Mouse (Mus musculus): ENCODE measurements at regions not wholly inside any gene's neighbourhood (a gene's known extent, or its start where the extent isn't known, plus 50 kb on each side); places are given as distances from the start of the nearest gene placed in this dataset.
"Not testable (repeated sequence)": the region's sequence is repeated elsewhere in the genome, so short reads cannot be mapped to it uniquely, and the experiment has no call there.

DNA sequence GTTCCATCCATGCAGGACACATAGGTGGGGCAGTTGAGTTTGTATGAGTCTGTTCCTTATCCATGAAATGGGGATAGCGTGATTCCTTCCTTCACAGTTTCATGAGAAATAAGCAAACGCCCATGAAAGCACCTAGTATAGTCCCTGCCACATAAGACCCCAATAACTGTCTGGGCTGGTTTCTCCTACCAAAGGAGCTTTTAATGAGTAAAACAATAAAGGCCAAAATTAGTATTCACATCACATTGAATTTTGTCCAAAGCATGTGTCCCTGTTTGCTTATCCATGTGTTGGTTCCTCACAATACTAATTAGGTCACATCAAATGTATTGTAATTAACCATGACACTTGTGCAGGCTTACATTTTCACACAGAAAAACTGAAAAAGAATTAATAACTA is 221.3 kb downstream of the Prdm13 start:
- Histone ChIP-seq H3K4me3 (ENCODE audit: control insufficient read depth in 1 of 2, insufficient read depth in 1 of 2, low read depth in 1 of 2, low read length in 2 of 2) (no peak overlapping the region), H3K4me2 (ENCODE audit: low read length) (no peak overlapping the region), H3K36me3 (ENCODE audit: control insufficient read depth, insufficient read depth, low read length) (no peaks in the 10 kb centered on the region), H3K9ac (ENCODE audit: low read length) (no peak overlapping the region), H3K9me3 (ENCODE audit: control insufficient read depth, low read length) (no peaks in the 10 kb centered on the region), H3K27me3 (ENCODE audit: control insufficient read depth, insufficient read depth, low read length) (no peaks in the 10 kb centered on the region), H3K4me1 (ENCODE audit: control insufficient read depth in 2 of 2, insufficient read depth in 2 of 2, low read length in 2 of 2) (no peaks in the 10 kb centered on the region), H3K27ac (replicated peaks in 1 of 2; ENCODE audit: control insufficient read depth in 1 of 2, insufficient read depth in 1 of 2, low read depth in 2 of 2, low read length in 2 of 2) (no peak overlapping the region)
- 81% methylated on average over 2 of the region's 2 CpGs for WGBS
- no peak for ATAC-seq (ENCODE audit: insufficient number of reproducible peaks, insufficient read depth, low FRiP score, low read depth)

DNA sequence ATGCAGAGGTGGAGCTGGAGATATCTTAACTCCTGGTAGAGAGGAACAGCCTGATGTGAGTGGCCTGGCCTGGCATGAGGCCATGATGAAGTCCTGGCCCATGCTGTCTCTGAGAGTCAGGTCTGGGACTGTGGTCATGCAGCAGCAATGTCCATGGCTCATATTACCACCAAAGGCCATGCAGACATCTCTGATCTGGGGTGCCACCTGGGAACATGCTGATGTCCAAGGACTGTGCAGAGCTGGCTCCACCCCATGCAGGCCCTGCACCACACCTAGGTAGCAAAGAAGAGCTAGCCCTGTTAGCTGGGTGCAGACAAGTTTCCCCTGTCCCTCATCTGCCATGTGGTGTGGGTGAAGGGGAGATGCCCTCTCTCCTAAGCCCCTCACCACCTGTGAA is 244.5 kb downstream of the Prdm13 start:
- Histone ChIP-seq H3K9ac (ENCODE audit: low read length) (no peak overlapping the region), H3K36me3 (ENCODE audit: control insufficient read depth, insufficient read depth, low read length) (no peaks in the 10 kb centered on the region), H3K27ac (replicated peaks in 1 of 2; ENCODE audit: control insufficient read depth in 1 of 2, insufficient read depth in 1 of 2, low read depth in 2 of 2, low read length in 2 of 2) (no peak overlapping the region), H3K4me1 (ENCODE audit: control insufficient read depth in 2 of 2, insufficient read depth in 2 of 2, low read length in 2 of 2) (no peaks in the 10 kb centered on the region), H3K4me3 (ENCODE audit: control insufficient read depth in 1 of 2, insufficient read depth in 1 of 2, low read depth in 1 of 2, low read length in 2 of 2) (no peak overlapping the region), H3K9me3 (ENCODE audit: control insufficient read depth, low read length) (no peaks in the 10 kb centered on the region), H3K4me2 (ENCODE audit: low read length) (no peak overlapping the region), H3K27me3 (ENCODE audit: control insufficient read depth, insufficient read depth, low read length) (no peaks in the 10 kb centered on the region)
- no peak for ATAC-seq (ENCODE audit: insufficient number of reproducible peaks, insufficient read depth, low FRiP score, low read depth)

DNA sequence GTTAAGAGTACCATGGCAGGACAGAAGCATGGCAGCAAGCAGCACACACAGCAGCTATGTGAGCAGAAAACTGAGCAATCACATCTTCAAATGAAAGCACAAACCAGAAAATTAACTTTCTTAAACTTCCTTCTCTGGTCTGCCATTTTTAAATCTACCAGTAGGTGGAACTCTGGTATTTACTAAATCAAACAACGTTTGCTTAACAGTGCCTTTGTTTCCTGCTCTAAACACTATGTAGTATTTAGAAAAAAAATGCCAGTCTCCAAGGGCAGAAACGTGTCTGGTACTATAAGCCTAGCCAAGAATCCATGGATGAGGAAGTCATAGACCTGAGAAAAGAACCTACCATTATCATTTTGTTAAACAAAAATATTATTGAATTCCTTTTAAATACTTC is 249.1 kb downstream of the Prdm13 start:
- no peaks in the 10 kb centered on the region for H3K36me3 ChIP-seq (ENCODE audit: control insufficient read depth, insufficient read depth, low read length)
- ATAC-seq (ENCODE audit: insufficient number of reproducible peaks, insufficient read depth, low FRiP score, low read depth) = no peak
- no peaks in the 10 kb centered on the region for H3K4me1 ChIP-seq (ENCODE audit: control insufficient read depth in 2 of 2, insufficient read depth in 2 of 2, low read length in 2 of 2)
- H3K27ac ChIP-seq (replicated peaks in 1 of 2; ENCODE audit: control insufficient read depth in 1 of 2, insufficient read depth in 1 of 2, low read depth in 2 of 2, low read length in 2 of 2) = no peak overlapping the region
- 15% methylated on average over 2 of the region's 2 CpGs for WGBS
- no peak overlapping the region for H3K4me2 ChIP-seq (ENCODE audit: low read length)
- no peak overlapping the region for H3K4me3 ChIP-seq (ENCODE audit: control insufficient read depth in 1 of 2, insufficient read depth in 1 of 2, low read depth in 1 of 2, low read length in 2 of 2)
- no peak overlapping the region for H3K9ac ChIP-seq (ENCODE audit: low read length)
- H3K27me3 ChIP-seq (ENCODE audit: control insufficient read depth, insufficient read depth, low read length) = no peaks in the 10 kb centered on the region
- H3K9me3 ChIP-seq (ENCODE audit: control insufficient read depth, low read length) = no peaks in the 10 kb centered on the region

DNA sequence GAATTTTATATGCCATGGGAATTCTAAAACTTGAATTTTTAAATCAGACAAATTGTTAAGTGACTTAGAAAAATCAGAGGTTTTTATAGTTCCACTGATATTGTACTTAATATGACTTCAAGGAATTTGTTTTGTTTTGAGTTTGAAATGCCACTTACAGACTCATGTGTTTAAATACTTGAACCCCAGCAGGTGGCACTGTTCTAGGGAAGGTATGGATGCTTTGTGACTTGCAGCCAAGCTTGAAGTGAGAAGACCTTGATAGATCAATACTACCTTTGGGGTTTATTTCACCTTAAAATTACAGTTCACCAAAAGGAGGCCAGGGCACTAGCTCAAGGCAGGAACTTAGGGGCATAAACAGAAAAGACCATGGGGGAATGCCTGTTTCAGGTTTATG is 277.9 kb downstream of the Prdm13 start:
- ATAC-seq (ENCODE audit: insufficient number of reproducible peaks, insufficient read depth, low FRiP score, low read depth) = no peak
- Histone ChIP-seq H3K4me1 (ENCODE audit: control insufficient read depth in 2 of 2, insufficient read depth in 2 of 2, low read length in 2 of 2) (no peaks in the 10 kb centered on the region), H3K4me2 (ENCODE audit: low read length) (no peak overlapping the region), H3K36me3 (ENCODE audit: control insufficient read depth, insufficient read depth, low read length) (no peaks in the 10 kb centered on the region), H3K9ac (ENCODE audit: low read length) (no peak overlapping the region), H3K4me3 (ENCODE audit: control insufficient read depth in 1 of 2, insufficient read depth in 1 of 2, low read depth in 1 of 2, low read length in 2 of 2) (no peak overlapping the region), H3K27ac (replicated peaks in 1 of 2; ENCODE audit: control insufficient read depth in 1 of 2, insufficient read depth in 1 of 2, low read depth in 2 of 2, low read length in 2 of 2) (no peak overlapping the region), H3K9me3 (ENCODE audit: control insufficient read depth, low read length) (no peaks in the 10 kb centered on the region), H3K27me3 (ENCODE audit: control insufficient read depth, insufficient read depth, low read length) (no peaks in the 10 kb centered on the region)

DNA sequence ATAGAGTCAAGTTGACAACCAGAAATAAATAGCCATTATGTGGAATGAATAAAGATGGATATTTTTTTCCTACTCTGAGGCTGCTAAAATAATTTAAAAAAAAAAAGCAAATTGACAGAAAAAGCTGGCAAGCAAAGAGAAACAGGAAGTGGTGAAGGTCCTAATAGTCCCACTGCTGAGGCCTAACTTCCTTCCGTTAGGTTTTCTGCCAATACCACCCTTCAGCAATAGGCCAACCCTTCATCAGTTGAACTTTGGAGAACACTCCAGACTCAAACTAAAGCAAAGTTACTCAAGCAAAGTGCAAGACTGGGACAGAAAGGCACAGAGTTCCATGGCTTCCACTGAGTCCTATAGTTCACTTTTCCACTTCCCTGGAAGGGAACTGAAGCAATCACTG is 316.4 kb downstream of the Prdm13 start:
- H3K4me1 ChIP-seq (ENCODE audit: control insufficient read depth in 2 of 2, insufficient read depth in 2 of 2, low read length in 2 of 2) = no peaks in the 10 kb centered on the region
- H3K36me3 ChIP-seq (ENCODE audit: control insufficient read depth, insufficient read depth, low read length) = no peaks in the 10 kb centered on the region
- H3K9ac ChIP-seq (ENCODE audit: low read length) = no peak overlapping the region
- no peak overlapping the region for H3K4me2 ChIP-seq (ENCODE audit: low read length)
- H3K9me3 ChIP-seq (ENCODE audit: control insufficient read depth, low read length) = no peaks in the 10 kb centered on the region
- WGBS = 86% methylated on average over 1 of the region's 1 CpGs
- no peak overlapping the region for H3K27ac ChIP-seq (replicated peaks in 1 of 2; ENCODE audit: control insufficient read depth in 1 of 2, insufficient read depth in 1 of 2, low read depth in 2 of 2, low read length in 2 of 2)
- H3K27me3 ChIP-seq (ENCODE audit: control insufficient read depth, insufficient read depth, low read length) = no peaks in the 10 kb centered on the region
- H3K4me3 ChIP-seq (ENCODE audit: control insufficient read depth in 1 of 2, insufficient read depth in 1 of 2, low read depth in 1 of 2, low read length in 2 of 2) = no peak overlapping the region
- ATAC-seq (ENCODE audit: insufficient number of reproducible peaks, insufficient read depth, low FRiP score, low read depth) = no peak

DNA sequence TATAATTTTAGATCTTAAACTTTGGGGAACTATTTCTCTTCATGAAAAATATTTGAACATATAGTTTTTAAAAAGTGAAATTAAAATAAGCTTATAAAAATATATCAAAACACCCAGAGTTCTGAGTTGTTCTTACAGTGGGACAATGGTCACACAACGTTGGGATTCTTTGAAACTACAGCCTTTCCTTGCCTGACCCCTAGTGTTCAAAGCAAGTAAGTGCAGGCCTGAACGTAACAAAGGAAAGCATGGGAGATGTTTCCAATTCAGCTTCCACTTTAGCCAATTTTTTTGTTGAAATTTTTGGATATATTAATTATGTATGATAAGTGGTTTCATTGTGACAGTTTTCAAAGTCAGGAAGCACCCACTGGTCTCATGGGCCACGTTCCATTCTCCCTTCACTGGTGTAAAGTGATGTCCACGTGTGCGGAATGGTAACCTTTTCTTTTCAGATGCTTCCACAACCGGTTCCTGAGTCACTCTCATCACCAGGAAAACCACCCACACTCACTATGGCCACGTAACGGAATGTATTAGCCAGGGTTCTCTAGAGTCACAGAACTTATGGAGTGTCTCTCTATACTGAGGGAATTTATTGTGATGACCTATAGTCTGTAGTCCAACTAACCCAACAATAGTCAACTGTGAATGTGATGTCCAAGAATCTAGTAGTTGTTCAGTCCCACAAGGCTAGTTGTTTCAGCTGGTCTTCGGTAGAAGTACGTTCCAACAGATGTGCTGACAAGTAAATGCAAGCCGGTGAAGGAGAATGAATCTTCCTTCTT is 317.3 kb downstream of the Prdm13 start:
- ATAC-seq (ENCODE audit: insufficient number of reproducible peaks, insufficient read depth, low FRiP score, low read depth) = no peak
- H3K36me3 ChIP-seq (ENCODE audit: control insufficient read depth, insufficient read depth, low read length) = no peaks in the 10 kb centered on the region
- no peak overlapping the region for H3K4me2 ChIP-seq (ENCODE audit: low read length)
- WGBS = 65% methylated on average over 11 of the region's 11 CpGs
- no peak overlapping the region for H3K9ac ChIP-seq (ENCODE audit: low read length)
- no peaks in the 10 kb centered on the region for H3K4me1 ChIP-seq (ENCODE audit: control insufficient read depth in 2 of 2, insufficient read depth in 2 of 2, low read length in 2 of 2)
- no peaks in the 10 kb centered on the region for H3K27me3 ChIP-seq (ENCODE audit: control insufficient read depth, insufficient read depth, low read length)
- no peak overlapping the region for H3K4me3 ChIP-seq (ENCODE audit: control insufficient read depth in 1 of 2, insufficient read depth in 1 of 2, low read depth in 1 of 2, low read length in 2 of 2)
- H3K9me3 ChIP-seq (ENCODE audit: control insufficient read depth, low read length) = no peaks in the 10 kb centered on the region
- H3K27ac ChIP-seq (replicated peaks in 1 of 2; ENCODE audit: control insufficient read depth in 1 of 2, insufficient read depth in 1 of 2, low read depth in 2 of 2, low read length in 2 of 2) = no peak overlapping the region

DNA sequence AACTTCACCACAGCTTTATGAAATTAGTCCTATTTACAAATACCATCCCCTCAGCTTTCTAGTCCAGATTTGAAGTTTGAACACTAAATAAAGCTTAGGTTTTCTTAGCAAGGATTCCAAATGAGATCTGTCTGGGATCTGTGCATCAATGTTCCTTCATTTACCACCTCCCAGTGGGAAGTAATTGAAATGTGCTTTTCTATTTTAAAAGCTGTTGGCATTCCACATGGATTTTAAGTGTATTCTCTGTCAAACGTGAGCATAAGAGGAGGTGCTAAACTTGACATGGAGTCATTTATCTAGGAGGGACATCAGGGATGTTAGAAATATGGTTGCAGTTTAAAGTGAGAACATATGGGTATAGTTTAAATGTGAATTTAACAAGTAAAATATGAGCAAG is 364.0 kb downstream of the Prdm13 start:
- H3K9ac ChIP-seq (ENCODE audit: low read length) = no peak overlapping the region
- H3K9me3 ChIP-seq (ENCODE audit: control insufficient read depth, low read length) = no peaks in the 10 kb centered on the region
- no peaks in the 10 kb centered on the region for H3K36me3 ChIP-seq (ENCODE audit: control insufficient read depth, insufficient read depth, low read length)
- H3K4me1 ChIP-seq (ENCODE audit: control insufficient read depth in 2 of 2, insufficient read depth in 2 of 2, low read length in 2 of 2) = no peaks in the 10 kb centered on the region
- H3K27me3 ChIP-seq (ENCODE audit: control insufficient read depth, insufficient read depth, low read length) = no peaks in the 10 kb centered on the region
- H3K27ac ChIP-seq (replicated peaks in 1 of 2; ENCODE audit: control insufficient read depth in 1 of 2, insufficient read depth in 1 of 2, low read depth in 2 of 2, low read length in 2 of 2) = no peak overlapping the region
- no peak overlapping the region for H3K4me2 ChIP-seq (ENCODE audit: low read length)
- WGBS = 48% methylated on average over 1 of the region's 1 CpGs
- no peak for ATAC-seq (ENCODE audit: insufficient number of reproducible peaks, insufficient read depth, low FRiP score, low read depth)
- H3K4me3 ChIP-seq (ENCODE audit: control insufficient read depth in 1 of 2, insufficient read depth in 1 of 2, low read depth in 1 of 2, low read length in 2 of 2) = no peak overlapping the region

DNA sequence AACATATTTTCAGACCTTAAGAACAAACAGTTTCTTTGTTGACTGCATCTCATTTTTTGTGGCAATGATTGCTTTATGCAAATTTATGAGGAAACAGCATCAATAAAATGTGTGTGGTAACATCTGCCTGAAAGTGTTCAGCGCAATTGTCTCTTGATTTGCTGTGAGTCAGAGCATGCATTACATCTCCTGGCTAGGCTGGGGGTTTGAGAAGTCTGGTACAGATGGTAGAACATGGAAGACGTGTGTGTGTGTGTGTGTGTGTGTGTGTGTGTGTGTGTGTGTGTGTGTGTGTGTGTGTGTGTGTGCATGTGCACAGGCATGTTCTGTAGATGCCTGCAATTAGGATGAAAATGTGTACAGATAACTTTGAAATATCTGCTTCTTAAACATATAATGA is 376.5 kb downstream of the Prdm13 start:
- not testable (repeated sequence) for H3K36me3 ChIP-seq (ENCODE audit: control insufficient read depth, insufficient read depth, low read length); H3K4me3 ChIP-seq (ENCODE audit: control insufficient read depth in 1 of 2, insufficient read depth in 1 of 2, low read depth in 1 of 2, low read length in 2 of 2); H3K9ac ChIP-seq (ENCODE audit: low read length); H3K27me3 ChIP-seq (ENCODE audit: control insufficient read depth, insufficient read depth, low read length); H3K4me1 ChIP-seq (ENCODE audit: control insufficient read depth in 2 of 2, insufficient read depth in 2 of 2, low read length in 2 of 2); H3K27ac ChIP-seq (replicated peaks in 1 of 2; ENCODE audit: control insufficient read depth in 1 of 2, insufficient read depth in 1 of 2, low read depth in 2 of 2, low read length in 2 of 2); H3K4me2 ChIP-seq (ENCODE audit: low read length); H3K9me3 ChIP-seq (ENCODE audit: control insufficient read depth, low read length); ATAC-seq (ENCODE audit: insufficient number of reproducible peaks, insufficient read depth, low FRiP score, low read depth)
- WGBS = 70% methylated on average over 2 of the region's 2 CpGs

All from heart, embryonic 14.5 days (tissue).